Mouse (Mus musculus) gastrocnemius, adult 2 months (tissue): ENCODE results near the gene Rere. TPM values are rescaled to one million over a fixed set of nuclear protein-coding genes. Genes with fewer than 3 reads are reported as not detected.

Experiments
- DNase-seq: peaks from one replicate; pipeline ENCODE4 v3.0.0; 2022
- H3K27ac ChIP-seq: fragments of 200-600 bp; 2 replicates; pipeline ENCODE4 v1.8.1; 2022; ENCODE audit warnings: mild to moderate bottlenecking
- H3K4me3 ChIP-seq: fragments of 200-600 bp; 2 replicates; pipeline ENCODE4 v1.8.1; 2022; ENCODE audit warnings: mild to moderate bottlenecking, moderate library complexity
- CTCF ChIP-seq: fragments of 200-600 bp; IDR thresholded peaks from 2 replicates; pipeline ENCODE4 v1.8.1; 2022; ENCODE audit warnings: antibody characterized with exemption, mild to moderate bottlenecking, moderate library complexity
- intact Hi-C: fragments of 180-260 bp; cut with DNase I; formaldehyde crosslinking; loops from one replicate; pipeline ENCODE4 v1.15.1; 2025
- total RNA-seq, 2 experiments: library from RNA; stranded (reverse); gene quantifications; 2 replicates each; pipeline ENCODE4 v1.2.3; 2021

Gene Rere
- total RNA-seq, 2 experiments from 2014 or later: 71.3 to 95.7 TPM

GRCm38 (mm10) chr4:150239951-150240368 is 41.5 kb upstream of the Rere start:
- intact Hi-C loops: loop anchor here (2.0 to 10.0 kb wide), 2 partner anchors 21 to 235 kb away; partner anchors contain the start of gene H6pd
- peak overlapping the region; percentile 100 for H3K27ac ChIP-seq
- no peak; the same call in none of the 2 replicates for TF ChIP-seq CTCF
- peak overlapping the region; percentile 74 for H3K4me3 ChIP-seq
- peak; percentile 60 for DNase-seq

GRCm38 (mm10) chr4:150240381-150240886 is 41.0 kb upstream of the Rere start:
- no peak for DNase-seq
- Histone ChIP-seq H3K27ac (peak overlapping the region; percentile 100), H3K4me3 (peak overlapping the region; percentile 43)
- no peak for TF ChIP-seq CTCF
- intact Hi-C loops: loop anchor here (2.0 kb wide), 1 partner anchor 22 kb away; no protein-coding TSS in a partner anchor

- peak overlapping the region; percentile 43 for H3K4me3 ChIP-seq
These were observed 39.7 kb upstream of the Rere start for GRCm38 (mm10) chr4:150241708-150242107.

GRCm38 (mm10) chr4:150242745-150243144 is 38.7 kb upstream of the Rere start:
- no peak for TF ChIP-seq CTCF
- intact Hi-C loops: no loop called here
- H3K4me3 ChIP-seq: no peak overlapping the region
- H3K27ac ChIP-seq: peak overlapping the region; percentile 78
- no peak for DNase-seq

More at GRCm38 (mm10) chr4:150241708-150242107, 39.7 kb upstream of the Rere start:
- no peak for TF ChIP-seq CTCF
- H3K27ac ChIP-seq: peak overlapping the region; percentile 66
- DNase-seq: no peak
- intact Hi-C loops: loop anchor here (2.0 kb wide), 1 partner anchor 23 kb away; no protein-coding TSS in a partner anchor

GRCm38 (mm10) chr4:150245876-150246275 is 35.6 kb upstream of the Rere start:
- no peak for TF ChIP-seq CTCF
- Histone ChIP-seq H3K27ac (peak overlapping the region; percentile 78), H3K4me3 (no peak overlapping the region)
- DNase-seq: peak; percentile 89
- intact Hi-C loops: no loop called here

- Histone ChIP-seq H3K4me3 (no peak overlapping the region), H3K27ac (no peak overlapping the region)
- DNase-seq: peak; percentile 77
- intact Hi-C loops: loop anchor here (2.0 kb wide), 1 partner anchor 71 kb away; no protein-coding TSS in a partner anchor
- peak; percentile 97 for TF ChIP-seq CTCF
These were observed 33.4 kb upstream of the Rere start for GRCm38 (mm10) chr4:150248009-150248408.

GRCm38 (mm10) chr4:150248917-150249316 is 32.5 kb upstream of the Rere start:
- intact Hi-C loops: loop anchor here (2.0 kb wide), 1 partner anchor 72 kb away; no protein-coding TSS in a partner anchor

GRCm38 (mm10) chr4:150249731-150250270 is 31.6 kb upstream of the Rere start:
- H3K4me3 ChIP-seq: no peak overlapping the region
- no peak overlapping the region for H3K27ac ChIP-seq
- intact Hi-C loops: loop anchor here (2.0 kb wide), 1 partner anchor 73 kb away; no protein-coding TSS in a partner anchor
- no peak for DNase-seq
- TF ChIP-seq CTCF: no peak

More at GRCm38 (mm10) chr4:150248917-150249316, 32.5 kb upstream of the Rere start:
- H3K27ac ChIP-seq: no peak overlapping the region
- DNase-seq: no peak
- H3K4me3 ChIP-seq: no peak overlapping the region
- no peak for TF ChIP-seq CTCF

GRCm38 (mm10) chr4:150250549-150251422 is 30.7 kb upstream of the Rere start:
- H3K27ac ChIP-seq: no peak overlapping the region
- peak; percentile 55 for DNase-seq
- intact Hi-C loops: no loop called here
- TF ChIP-seq CTCF: no peak
- no peak overlapping the region for H3K4me3 ChIP-seq

GRCm38 (mm10) chr4:150254416-150254815 is 27.0 kb upstream of the Rere start:
- intact Hi-C loops: no loop called here
- Histone ChIP-seq H3K4me3 (no peak overlapping the region), H3K27ac (no peak overlapping the region)
- DNase-seq: no peak
- TF ChIP-seq CTCF: no peak

GRCm38 (mm10) chr4:150255181-150255580 is 26.3 kb upstream of the Rere start:
- no peak for DNase-seq
- no peak overlapping the region for H3K27ac ChIP-seq
- no peak for TF ChIP-seq CTCF
- H3K4me3 ChIP-seq: no peak overlapping the region
- intact Hi-C loops: no loop called here

- peak; percentile 95 for DNase-seq
- H3K4me3 ChIP-seq: 0 out of 2 replicates have a peak overlapping the region, but pooled peaks have one; percentile 3
These were observed 23.9 kb upstream of the Rere start for GRCm38 (mm10) chr4:150257252-150258204.

More at GRCm38 (mm10) chr4:150257252-150258204, 23.9 kb upstream of the Rere start:
- intact Hi-C loops: loop anchor here (1.0 kb wide), 1 partner anchor 208 kb away; no protein-coding TSS in a partner anchor
- peak; percentile 96 for TF ChIP-seq CTCF
- peak overlapping the region; percentile 53 for H3K27ac ChIP-seq
